Mouse (Mus musculus): Measurements from ENCODE around the gene Asb1.

Gene Asb1

DNA sequence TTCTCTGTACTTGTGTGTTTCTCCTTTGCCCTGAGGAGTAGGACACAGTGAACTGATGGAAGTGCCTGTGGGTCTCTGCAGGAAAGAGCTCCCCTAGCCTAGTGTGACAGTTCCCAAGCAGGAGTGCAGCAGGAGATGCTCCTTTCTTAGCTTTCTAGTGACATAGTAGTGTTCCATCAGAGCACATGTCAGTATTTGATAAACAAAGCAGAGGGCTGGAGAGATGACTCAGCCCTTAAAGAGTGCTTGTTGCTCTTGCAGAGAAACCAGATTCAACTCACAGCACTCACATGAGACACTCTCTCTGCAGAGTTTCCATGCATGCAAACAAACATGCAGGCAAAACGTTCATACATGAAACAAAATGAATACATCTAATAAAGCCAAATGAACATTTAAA, 4.9 kb downstream of the Asb1 start:
- DNase-seq (ENCODE audit: low spot score in 2 of 2) = no peak

DNA sequence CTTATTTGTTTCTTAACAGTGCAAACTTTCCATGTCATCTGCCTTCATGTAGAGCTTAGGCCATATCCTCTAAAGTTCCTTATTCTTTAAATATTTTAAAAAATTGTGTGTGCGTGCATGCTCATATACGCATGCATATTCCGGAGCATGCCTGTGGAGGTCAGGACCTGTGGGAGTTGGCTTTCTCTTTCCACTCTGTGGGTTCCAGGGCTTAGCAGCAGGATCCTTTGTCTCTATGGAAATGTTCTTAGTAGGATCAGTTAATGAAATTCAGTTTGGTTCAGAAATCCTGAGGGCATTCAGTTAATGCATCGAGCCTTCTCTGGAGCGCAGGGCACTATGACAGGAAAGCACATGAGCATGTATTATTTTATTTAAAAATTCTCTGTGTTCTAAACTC, 7.2 kb downstream of the Asb1 start:
- DNase-seq (ENCODE audit: low spot score in 2 of 2) = no peak

DNA sequence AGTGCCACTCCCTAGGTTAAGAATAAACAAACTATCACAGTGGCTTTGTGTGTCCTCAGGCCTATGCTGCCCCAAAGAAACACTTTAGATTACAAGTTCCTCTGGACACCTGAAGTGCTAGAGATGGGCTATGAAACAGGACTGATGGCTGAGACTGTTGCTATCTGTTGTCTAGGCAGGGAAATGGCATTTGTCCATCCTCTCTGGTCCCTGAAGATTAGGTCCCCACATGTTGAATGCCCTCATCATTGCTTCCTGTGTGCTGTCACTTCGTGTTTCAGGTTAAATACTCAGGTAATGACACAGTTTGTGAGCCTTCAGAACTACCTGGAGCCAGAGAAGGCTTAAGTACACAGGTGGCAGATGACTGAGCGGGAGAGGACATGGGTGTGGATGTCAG, 8.7 kb downstream of the Asb1 start:
- no peak for DNase-seq (ENCODE audit: low spot score in 2 of 2)

DNA sequence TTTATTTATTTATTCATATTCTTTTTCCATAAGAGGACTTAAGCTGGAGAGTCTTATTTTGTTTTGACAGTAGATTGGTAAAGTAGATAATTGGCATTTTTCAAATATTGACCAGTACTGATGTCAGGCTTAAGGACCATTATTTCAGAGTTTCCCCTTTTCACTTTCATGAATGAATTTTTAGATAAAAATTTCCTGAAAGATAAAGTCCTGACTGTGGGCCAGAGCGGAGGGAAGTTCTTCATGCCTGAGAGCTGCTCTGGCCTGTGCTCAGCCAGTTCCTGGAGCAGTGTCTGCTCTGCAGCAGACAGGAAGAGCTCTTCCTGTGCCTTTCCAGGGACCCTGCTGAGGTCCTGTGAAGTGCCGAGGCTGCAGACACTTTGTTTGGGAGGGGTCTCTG, 16.8 kb downstream of the Asb1 start:
- DNase-seq (ENCODE audit: low spot score in 2 of 2) = no peak

DNA sequence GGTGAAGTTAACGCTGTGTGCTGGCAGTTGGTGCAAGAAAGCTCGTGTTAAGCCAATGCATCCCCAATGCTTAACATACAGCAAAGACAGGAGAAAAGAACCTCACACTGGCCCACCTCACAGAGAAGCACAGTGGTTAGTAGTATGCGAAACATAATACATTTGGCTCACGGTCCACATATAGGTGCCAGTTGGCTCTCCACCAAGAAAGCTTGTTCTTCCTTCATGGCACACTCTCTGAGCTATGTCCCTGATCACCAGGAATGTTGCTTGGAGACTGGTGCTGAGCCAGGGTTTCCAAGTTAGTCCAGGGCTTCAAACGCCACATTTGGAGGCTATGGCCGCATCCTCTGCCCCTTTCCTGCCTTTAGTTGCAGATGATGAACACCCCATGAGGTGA, 20.9 kb downstream of the Asb1 start:
- no peak for DNase-seq (ENCODE audit: low spot score in 2 of 2)

DNA sequence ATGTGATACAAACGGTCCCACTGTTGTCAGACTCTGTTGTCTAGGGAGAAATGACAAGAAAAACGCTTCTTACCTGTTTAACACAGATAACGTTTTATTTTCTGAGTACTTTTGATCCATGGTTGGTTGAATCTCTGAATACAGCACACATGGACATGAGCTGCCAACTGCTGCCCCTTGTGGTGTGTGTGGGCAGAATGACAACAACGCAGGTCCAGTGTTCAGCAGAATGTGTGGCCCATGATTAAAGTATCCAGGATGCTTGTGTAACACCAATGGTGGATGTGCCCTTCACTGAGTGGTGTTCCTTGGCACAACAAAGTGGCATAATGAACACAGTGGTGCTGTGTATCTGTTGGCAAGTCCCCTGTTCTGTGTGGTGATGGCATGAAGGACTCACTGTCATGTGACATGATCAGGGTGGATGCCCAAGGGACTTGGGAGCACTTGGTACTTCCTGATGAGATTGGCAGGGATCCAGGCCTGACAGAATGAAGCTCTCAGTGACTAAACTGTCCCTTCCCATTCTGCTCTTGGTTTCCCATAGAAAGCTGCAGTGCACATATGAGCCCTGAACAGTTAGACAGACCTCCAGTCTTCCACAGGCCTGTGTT, 22.7 kb downstream of the Asb1 start:
- no peak for DNase-seq (ENCODE audit: low spot score in 2 of 2)

DNA sequence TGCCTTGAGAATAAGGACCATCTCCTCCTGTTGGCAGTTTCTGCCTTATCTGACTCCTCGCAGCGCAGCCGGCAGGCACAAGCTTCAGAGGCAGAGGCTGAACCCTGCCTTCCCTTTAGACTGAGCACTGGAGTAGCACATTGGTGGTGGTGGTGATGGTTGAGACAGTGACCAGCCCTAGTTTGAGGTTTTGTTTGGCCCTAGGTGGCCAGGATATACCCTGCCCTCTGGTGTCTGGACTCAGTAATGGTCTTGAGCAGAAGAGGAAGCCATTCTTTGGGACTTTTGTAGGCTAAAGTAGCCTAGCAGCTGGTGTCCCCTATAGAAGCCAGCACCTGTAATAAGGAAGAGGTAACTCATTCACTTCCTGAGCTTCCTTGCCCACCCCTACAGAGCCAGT, 23.7 kb downstream of the Asb1 start:
- no peak for DNase-seq (ENCODE audit: low spot score in 2 of 2)

DNA sequence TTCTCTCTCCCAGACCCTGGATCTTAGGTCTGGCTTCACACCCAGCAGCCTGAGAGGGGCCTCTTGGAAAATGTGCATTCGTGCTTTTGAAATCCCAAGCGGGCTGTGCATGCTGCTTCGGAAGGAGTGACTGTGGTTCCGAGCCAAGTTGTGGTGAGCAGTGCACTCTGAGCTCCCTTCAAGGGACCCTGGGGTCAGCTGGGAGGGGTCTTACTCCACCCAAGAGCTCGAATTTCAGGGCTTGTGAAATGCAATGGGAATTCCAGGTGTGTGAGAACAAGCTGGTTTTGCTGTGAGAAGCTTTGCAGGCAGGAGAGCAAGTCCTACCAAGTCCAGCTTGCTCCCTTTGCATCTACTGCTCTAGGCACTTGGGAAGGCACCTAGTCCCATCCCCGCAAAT, 24.3 kb downstream of the Asb1 start:
- DNase-seq (ENCODE audit: low spot score in 2 of 2) = no peak

DNA sequence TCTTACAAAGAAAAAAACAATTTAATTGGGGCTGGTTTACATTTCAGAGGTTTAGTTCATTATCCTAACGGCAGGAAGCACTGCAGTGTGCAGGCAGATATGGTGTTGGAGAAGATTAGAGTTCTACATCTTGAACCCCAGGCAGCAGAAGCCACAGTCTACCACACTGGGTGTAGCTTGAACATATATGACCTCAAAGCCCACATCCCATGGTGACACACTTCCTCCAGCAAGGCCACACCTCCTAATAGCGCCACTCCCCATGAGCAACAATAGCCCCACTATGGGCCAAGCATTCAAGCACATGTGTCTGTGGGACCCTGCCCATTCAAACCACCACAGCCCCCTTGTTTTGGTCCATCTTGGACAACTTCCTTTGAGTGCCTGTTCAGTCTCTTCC, 26.9 kb downstream of the Asb1 start:
- no peak for DNase-seq (ENCODE audit: low spot score in 2 of 2)

DNA sequence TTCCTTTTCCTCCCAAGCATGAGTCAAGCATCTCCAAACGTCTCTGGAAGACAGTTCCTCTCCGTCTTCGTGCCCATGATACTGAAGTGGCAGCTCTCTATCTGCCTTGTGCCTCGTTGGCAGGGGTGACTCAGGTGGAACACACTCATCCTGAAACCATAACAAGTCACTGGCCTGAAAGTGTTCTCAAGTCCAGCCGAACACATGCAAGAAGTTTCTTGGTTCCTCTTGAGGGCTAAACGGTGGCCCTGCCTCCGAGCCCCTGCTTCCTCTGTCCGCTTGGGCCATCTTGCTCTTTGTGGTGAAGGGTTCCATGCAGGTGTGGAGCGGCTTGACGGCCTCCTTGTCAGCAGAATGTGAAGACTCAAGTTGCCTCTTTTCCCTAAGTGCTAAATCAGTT, 32.1 kb downstream of the Asb1 start:
- no peak for DNase-seq (ENCODE audit: low spot score in 2 of 2)

DNA sequence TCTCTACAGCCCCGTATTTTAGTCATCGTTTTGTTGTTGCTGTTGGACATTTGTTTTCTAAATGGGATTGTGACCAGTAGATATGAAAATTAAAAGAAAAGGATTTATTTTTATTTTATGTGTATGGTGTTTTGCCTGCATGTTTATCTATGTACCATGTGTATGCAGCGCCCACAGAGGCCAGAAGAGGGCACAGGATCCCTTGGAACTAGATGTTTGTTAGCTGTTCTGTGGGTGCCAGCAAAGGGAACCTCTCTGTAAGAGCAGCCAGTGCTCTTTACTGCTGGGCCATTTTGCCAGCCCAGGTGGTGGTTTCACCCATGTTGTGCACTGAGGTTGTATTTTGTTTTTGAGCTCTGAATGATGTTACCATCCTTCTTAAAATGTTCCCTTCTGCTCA, 33.9 kb downstream of the Asb1 start:
- peak in 1 of 2 experiments; percentile 24 for DNase-seq (ENCODE audit: low spot score in 2 of 2)

DNA sequence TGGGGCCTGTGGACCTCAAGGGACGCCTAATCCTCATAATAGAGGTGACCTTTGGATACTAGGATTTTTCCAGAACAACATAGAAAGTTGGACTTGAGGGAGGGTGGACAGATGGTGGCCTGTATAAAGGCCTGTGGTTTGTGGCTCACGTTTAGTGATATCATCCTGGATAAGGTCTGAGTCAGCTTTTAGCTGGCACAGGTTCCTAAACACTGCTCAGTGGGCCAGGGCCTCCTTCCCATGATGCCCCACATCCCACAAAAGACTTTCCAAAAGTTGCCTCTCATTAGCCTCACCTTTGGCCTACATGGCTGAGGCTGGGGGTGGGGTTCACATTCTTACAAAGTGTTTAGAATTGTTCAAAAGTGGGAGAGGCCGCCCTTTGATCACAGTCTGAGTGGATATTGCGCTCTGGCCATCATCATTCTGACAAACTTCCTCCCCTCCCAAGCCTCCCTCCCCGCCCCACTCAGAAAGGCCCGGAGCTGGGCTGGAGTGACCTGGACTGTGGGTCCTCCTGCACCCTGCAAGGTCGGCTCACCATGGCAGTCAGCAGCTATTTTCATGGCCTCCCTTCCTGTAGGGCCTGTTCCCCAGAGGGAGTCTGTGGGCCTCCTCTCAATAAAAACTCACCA, 37.7 kb downstream of the Asb1 start:
- no peak for DNase-seq (ENCODE audit: low spot score in 2 of 2)

DNA sequence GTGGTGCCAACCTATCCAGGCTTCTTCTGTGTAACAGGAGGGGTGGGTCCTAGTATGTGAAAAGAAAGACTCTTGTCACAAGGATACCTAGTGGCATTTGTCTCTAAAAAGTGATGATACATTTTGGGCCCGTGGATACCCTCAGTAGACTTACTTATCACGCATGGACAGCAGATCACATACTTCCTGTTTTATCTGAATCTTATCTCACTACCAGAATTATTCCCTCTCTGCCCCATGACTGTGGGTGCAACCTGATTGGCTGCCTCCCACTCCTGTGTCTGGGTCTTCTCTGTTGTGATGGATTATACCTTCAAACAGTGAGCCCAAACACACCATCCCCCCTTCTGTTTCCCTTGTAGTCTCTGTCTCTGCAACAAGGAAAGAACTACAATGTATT, 40.2 kb downstream of the Asb1 start:
- no peak for DNase-seq (ENCODE audit: low spot score in 2 of 2)

DNA sequence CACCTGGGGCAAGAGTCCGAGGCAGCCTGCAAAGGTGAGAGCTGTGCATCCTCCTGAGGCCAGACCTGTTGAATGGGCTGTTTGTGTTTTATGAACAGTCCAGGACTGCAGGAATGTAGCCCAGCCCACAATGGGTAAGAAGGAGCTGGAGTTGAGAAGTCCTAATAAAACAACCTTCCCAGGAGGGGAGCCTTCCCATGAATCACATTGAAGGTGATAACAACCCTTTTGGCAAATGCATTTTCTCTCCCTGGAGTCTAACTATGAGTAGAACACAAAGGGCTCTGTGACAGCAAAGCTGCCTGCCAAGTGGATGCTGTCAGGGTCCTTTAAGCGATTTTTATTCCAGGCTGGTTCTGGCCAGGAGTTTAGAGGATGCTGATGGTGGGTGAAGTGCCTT, 40.9 kb downstream of the Asb1 start:
- DNase-seq (ENCODE audit: low spot score in 2 of 2) = no peak

DNA sequence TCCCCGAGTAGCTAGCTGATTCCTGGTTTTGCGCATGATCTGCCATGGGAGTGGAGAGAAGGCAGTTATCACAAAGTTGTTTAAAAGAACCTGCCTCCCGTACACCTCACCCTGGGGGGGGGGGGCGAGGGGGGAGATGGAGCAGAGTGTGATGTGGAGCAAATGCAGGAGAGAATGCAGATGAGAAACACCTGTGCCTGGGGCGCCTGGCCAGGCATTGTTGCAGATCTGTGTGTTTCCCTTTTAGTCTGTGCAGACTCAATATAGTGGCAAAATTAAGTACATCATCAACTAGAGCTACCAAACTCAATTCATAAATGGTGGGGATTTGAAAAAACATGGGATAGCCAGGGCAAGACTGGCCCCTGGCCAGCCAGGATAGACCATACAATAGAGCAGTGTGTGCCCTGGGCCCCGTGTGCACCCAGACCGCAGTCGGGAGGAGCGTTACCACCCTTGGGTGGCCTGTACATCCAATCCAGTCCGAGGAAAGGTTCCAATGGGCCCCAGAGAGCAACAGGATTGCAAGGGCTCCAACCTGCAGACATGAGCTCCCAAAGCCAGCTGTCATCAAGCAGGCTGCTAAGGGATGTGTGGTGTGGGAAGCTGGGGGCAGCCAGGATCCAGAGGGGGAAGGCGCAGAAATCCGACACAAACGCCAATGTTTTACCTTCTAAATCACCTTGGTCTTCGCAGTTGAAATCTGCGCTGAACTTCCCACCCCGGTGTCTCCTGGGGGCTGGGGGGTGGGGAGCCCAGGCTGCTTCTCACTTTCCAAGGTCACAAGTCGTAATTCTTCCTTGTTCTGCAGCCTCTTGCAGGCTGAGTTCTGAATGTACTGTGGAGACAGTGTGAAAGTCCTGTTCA, 44.9 kb downstream of the Asb1 start:
- no peak for DNase-seq (ENCODE audit: low spot score in 2 of 2)

DNA sequence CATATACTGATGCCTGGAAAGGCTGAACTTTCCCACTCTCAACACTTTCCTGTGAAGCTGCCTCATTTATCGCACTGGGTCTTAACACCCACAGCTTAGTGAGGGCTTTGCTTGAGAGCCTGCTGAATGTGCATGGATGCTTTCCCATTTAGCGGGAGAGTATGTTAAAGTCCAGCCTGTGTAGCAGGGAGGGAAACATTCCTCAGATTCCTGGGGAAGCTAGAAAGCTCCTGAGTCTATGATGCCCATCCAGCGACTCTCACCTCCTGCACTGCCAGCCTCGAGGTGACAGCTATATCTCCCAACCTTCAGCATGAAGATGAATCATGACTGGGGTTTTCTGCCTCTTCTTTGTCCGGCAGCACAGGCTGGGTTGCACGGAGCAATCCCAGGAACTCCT, 49.4 kb downstream of the Asb1 start:
- no peak for DNase-seq (ENCODE audit: low spot score in 2 of 2)

DNA sequence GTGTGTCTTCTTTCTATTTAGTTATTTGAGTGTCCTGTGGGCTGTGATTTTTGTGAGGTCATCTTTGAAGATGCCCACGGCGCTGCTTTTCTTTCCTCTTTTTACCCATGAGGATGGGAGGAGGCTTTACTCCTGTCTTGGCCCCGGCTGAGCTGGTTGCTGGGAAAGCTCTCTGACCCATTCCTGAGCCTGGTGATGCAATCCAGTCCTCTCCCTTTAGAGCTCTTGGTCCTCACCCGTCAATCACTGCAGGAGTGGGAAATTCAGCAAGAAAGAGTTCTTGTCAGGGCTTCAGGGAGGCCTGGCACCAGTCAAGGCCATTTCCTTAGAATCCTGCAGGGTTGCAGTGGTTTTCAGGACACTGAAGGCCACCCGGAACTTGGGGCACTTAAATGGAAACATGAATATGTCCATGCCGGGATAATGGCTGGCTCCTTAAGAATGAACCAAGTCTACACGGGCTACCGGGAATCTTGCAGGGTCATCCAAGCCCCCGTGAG, 55.2 kb downstream of the Asb1 start:
- no peak for DNase-seq (ENCODE audit: low spot score in 2 of 2)

DNA sequence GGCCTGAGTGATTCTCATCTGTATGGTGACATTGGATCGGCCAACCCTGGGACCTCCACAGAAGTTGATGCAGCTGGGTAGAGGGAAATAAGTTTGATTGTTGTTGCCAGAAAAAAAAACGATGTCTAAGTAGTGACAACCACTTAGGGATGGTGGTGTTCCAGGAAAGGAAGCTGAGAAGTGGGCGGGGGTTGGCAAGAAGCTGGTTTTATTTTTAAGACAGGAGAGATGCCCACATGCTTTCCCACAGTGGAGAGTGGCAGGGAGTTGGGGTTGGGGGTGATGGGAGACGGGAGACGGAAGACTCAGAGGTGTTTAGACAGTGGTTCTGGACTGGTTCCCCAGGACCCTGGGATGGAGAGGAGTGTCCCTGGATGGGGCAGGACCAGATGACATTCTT, 57.3 kb downstream of the Asb1 start:
- DNase-seq (ENCODE audit: low spot score in 2 of 2) = no peak

DNA sequence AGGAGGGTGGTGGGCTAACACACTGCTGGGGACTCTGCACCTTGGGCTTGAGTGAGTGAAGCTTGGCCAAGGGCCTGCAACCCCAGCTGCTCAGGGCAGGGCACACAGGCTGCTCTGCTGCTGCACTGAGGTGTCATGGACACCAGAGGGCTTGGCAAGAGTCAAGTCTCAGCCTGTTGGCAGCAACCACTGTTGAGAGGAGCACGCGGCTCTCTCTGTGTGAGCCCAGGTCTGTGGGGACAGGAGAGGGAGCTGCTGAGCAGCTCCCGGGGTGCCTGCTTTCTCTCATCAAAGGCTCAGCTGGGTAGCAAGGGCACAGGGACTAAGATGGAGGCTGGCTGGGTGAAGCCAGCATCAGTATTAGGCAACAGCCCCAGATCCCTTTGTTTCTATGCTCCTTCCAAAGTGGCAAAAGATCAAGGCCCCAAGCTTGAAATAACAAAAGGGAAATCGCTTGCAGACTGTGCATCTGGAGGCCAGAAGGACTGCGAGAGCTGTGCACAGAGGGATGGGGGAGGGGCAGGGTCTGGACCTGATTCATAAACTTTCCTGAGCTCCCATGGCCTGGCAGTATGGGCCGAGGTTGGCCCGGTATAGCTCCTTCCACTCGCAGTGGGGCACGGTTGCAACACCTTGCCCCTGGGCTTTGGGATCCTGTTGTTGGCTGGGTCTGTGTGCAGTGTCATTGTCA, 60.5 kb downstream of the Asb1 start:
- DNase-seq (ENCODE audit: low spot score in 2 of 2) = no peak

DNA sequence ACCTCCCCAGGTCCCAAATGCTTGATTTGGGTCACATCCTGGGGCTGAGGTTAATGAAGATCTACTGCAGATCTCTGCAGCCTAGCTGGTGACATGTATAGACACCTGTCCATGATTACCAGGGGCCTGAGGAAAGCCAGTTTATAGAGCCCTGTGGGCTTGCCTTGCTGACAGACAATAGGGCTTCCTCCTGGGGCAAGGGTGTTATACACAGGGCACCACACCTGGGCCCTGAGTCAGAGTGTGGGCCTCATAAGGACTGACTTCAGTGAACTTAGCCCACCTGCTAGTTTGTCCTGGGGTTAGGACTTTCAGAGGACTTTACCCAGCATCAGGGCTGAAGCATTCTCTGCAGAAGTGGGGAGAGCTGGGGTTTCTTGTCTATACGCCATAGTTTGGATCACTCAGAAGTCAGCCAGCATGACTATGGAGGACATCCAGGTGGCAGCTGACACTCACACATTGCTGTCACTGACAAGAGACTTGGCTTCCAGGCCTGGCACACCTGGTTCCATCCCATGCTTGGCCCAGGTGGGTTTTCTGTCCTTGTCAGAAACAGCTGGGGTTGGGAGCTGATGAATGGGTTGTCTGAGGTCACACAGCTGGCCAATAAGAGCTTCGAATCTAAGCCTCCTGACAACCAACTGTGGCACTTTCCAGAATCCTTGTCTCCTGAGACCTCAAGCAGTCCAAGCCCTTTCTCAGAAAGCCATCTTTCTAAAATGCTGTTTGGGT, 61.2 kb downstream of the Asb1 start:
- DNase-seq (ENCODE audit: low spot score in 2 of 2) = no peak

DNA sequence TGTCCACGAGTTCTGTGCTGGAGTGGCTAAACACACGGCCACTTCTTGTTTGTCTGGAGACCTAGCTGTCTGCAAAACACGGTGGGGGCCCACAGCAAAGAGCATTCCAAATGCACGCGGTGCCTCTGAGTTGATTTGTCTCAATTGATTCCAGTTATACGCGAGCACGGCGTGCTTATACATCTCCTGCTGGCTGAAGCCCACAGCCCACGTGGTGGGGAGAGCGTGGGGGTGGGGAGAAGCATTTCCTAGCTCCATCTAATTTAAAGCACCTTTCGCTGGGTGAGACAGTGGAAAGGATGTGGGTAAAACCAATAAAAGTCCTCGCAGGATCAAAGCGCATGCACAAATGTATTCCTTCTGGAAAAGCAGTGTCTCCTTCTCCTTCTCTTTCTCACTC, 65.3 kb downstream of the Asb1 start:
- DNase-seq (ENCODE audit: low spot score in 2 of 2) = no peak

DNA sequence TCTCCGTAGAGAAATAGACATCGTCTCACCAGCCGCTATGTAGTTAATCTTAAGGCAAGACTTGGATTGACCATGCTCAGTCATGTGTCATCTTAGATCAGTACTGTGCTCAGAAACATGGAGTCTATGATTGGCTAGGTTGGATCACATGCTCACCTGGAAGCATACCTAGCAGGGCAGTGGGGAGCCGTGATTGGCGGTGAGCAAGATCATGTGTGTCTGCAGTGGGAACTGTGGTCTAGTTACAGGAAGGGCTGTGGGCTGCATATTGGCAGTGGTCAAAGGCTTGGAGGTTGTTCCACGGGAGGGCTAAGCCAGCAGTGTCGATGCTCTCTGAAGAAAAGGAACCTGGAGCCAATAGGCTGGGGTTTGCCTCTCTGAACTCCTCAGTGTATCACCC, 66.4 kb downstream of the Asb1 start:
- DNase-seq (ENCODE audit: low spot score in 2 of 2) = no peak

Data from spleen, postnatal 4 days (tissue).